Mouse (Mus musculus): ENCODE results near the gene Phf2. TPM values are rescaled to one million over a fixed set of nuclear protein-coding genes. Genes with fewer than 3 reads are reported as not detected.

Phf2 gene
- polyA plus RNA-seq, 1 experiment from 2014 or later, result 4.9 TPM

GRCm38 (mm10) chr13:48872726-48873125, 1.8 kb upstream of the Phf2 start:
- peaks cover 53% of the 10 kb centered on the region for H3K4me1 ChIP-seq (replicated peaks)
- H3K27ac ChIP-seq (ENCODE audit: poor library complexity, severe bottlenecking), result no peak overlapping the region
- no peaks in the 10 kb centered on the region for H3K27me3 ChIP-seq (replicated peaks)
- no peak overlapping the region for H3K4me3 ChIP-seq
- no peak overlapping the region for H3K9ac ChIP-seq
- WGBS, result 66% methylated on average over 5 of the region's 5 CpGs
- no peaks in the 10 kb centered on the region for H3K9me3 ChIP-seq (replicated peaks)
- 0 out of 2 replicates have a peak, but pooled peaks cover 5% of the 10 kb centered on the region for H3K36me3 ChIP-seq
- H3K4me2 ChIP-seq, result no peak overlapping the region
- no peak for ATAC-seq (ENCODE audit: insufficient number of reproducible peaks, low FRiP score)

DNA sequence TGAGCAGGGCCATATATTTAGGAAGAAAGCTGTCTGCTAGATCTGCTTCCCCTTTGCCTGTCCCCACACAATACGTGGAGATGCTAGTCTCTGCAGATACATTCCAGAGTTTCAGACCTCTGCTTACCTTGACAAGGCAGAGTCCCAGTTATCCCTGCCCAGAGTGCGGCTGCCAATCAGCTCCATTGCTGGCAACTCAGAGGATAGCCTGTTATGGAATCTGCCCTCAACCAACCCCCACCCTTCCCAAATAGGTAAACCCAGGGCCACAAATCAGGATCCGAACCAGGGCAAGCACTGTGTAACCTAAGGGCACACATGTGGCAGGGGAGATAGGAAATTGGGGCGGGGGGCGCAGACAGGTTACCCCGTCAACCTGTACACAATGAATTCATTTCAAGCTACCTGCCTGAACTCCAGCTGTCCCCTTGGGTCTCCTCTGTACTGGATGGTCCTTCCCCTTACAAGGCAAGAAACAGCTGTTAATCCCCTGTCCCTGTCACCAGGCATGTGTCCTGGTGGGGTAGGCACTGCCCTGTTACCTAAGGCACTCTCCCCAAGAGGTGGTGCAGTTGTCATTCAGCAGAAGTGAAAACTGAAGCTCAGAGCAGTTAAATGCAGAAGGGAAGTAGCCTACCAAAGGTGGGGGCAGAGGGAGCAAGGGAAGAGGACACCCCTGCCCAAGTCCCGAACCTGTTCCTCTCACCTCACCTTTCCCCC, 1.1 kb upstream of the Phf2 start:
- Histone ChIP-seq H3K4me1 (replicated peaks) (peaks cover 56% of the 10 kb centered on the region), H3K9me3 (replicated peaks) (no peaks in the 10 kb centered on the region), H3K27ac (ENCODE audit: poor library complexity, severe bottlenecking) (no peak overlapping the region), H3K36me3 (0 out of 2 replicates have a peak, but pooled peaks cover 5% of the 10 kb centered on the region), H3K4me3 (peak overlapping the region; percentile 100), H3K9ac (peak overlapping the region; percentile 100), H3K4me2 (peak overlapping the region; percentile 84), H3K27me3 (replicated peaks) (no peaks in the 10 kb centered on the region)
- 54% methylated on average over 7 of the region's 7 CpGs for WGBS
- no peak for ATAC-seq (ENCODE audit: insufficient number of reproducible peaks, low FRiP score)

DNA sequence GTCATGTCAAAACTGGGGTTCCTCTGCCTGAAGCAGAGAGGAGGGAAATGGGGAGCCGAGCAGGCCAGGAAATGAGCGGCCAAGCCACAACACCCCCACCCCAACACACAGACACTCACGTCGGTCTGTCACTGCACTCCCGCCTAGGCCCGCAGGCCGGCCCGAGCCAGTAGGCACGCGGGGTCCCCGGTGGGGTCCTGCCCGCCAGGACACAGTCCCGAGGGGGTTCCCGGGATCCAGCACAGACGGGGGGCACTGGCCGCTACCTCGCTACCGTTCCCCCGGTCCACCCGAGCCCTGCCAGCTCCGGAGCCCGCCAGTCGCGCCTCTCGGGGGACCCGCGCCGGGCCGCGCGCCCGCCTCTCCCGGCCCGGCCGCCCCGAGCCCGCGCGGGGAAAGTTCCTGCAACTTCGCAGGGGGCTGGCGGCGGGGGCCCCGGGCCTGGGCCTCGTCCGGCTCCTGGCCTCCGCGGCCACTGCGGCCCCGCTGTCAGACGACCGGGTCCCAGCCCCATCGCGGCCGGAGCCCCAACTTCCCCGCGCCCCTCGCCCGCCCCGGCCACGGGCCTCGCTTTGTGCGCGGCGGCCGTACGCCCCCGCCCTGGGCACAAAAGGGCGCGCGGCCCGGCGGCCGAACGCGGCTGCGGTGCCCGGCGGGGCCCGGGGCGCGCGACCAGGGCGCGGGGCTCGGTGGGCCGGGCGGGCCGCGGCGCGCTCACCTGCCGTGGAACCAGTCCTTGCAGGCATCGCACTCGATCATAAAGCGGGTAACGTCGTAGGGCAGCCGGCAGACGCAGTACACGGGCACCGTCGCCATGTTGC, 759 bp downstream of the Phf2 start:
- peak overlapping the region; percentile 100 for H3K4me3 ChIP-seq
- peak overlapping the region; percentile 100 for H3K9ac ChIP-seq
- H3K4me1 ChIP-seq (replicated peaks), result peaks cover 60% of the 10 kb centered on the region
- no peaks in the 10 kb centered on the region for H3K36me3 ChIP-seq
- no peaks in the 10 kb centered on the region for H3K9me3 ChIP-seq (replicated peaks)
- peak overlapping the region; percentile 87 for H3K27ac ChIP-seq (ENCODE audit: poor library complexity, severe bottlenecking)
- ATAC-seq (ENCODE audit: insufficient number of reproducible peaks, low FRiP score), result 0 out of 2 replicates have a peak, but pooled peaks have one; percentile 27
- H3K27me3 ChIP-seq (replicated peaks), result no peaks in the 10 kb centered on the region
- peak overlapping the region; percentile 83 for H3K4me2 ChIP-seq
- WGBS, result under 1% methylated on average over 93 of the region's 102 CpGs

DNA sequence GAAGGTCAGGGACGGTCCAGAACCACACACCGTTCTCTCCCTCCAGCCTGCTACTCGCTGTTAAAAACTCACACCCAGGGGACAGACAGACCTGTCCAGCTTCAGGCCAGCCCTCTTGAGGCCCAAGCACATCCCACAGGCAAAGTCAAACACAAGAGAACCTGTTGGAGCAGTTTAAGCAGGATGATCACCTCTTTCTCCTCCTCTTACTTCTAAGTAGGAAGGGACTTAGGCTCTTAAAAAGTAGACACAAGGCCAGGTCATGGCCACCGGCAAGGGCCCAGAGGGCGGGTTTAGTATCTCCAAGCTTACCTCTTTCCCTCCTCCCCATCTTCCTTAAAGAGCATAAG, 1.3 kb downstream of the Phf2 start:
- H3K4me3 ChIP-seq, result peak overlapping the region; percentile 100

DNA sequence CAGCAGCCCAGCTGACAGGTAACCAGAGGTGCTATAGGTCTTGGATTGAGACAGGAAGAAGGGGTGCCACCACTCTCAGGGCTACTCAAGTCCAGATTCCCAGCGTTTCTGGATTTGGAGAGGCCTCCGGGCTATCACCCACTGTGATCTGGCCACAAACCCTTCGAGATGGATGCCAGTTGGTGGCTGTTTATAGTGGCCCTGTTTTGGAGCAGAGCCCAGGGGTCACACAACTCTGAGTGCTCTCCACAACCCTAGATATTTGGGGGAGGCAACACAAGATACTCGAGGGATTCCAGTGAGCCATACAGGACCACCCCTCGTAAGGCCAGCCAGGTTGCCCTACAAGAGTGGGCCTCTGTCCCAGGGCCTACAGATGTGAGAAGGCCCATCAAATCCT, 1.8 kb downstream of the Phf2 start:
- no peak for ATAC-seq (ENCODE audit: insufficient number of reproducible peaks, low FRiP score)

More for the DNA sequence above, 1.3 kb downstream of the Phf2 start:
- Histone ChIP-seq H3K27me3 (replicated peaks) (no peaks in the 10 kb centered on the region), H3K27ac (ENCODE audit: poor library complexity, severe bottlenecking) (peak overlapping the region; percentile 87), H3K4me1 (replicated peaks) (peaks cover 60% of the 10 kb centered on the region), H3K4me2 (peak overlapping the region; percentile 83), H3K36me3 (no peaks in the 10 kb centered on the region), H3K9me3 (replicated peaks) (no peaks in the 10 kb centered on the region), H3K9ac (peak overlapping the region; percentile 100)
- no peak for ATAC-seq (ENCODE audit: insufficient number of reproducible peaks, low FRiP score)
- 14% methylated on average over 5 of the region's 5 CpGs for WGBS

DNA sequence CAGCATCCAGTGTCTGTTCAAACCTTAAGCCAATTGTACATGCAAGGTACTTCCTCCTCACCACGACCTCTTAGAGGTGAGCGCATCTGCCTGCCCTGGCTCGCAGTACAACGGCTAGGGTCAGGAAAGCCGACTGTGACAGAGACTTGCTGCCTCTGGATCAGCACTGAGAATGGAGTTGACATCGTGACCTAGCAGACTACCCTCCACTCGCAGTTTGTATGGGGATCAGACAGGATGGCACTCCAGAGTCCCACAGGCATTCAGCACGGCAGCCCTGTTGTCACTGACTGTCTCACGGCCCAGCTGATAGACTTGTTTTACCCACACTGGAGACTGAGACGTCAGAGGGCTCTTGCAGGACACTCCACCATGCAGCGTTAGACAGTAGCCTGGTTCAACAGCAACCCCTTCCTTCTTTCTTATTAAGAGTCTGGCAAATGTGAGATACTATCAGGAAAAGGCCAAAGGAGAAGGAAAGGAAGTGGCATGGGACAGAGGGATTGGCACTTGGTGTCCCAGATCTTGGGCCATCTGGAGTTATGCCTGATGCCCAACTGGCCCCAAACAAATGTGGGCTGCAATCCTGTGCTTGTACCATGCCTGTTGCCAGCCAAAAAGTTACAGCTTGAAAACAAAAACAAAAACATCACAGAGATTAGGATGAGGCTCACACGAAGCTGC, 6.1 kb downstream of the Phf2 start:
- WGBS, result 62% methylated on average over 12 of the region's 12 CpGs
- H3K9ac ChIP-seq, result no peak overlapping the region
- H3K27me3 ChIP-seq (replicated peaks), result no peaks in the 10 kb centered on the region
- H3K4me1 ChIP-seq (replicated peaks), result peaks cover 55% of the 10 kb centered on the region
- no peak for ATAC-seq (ENCODE audit: insufficient number of reproducible peaks, low FRiP score)
- no peak overlapping the region for H3K27ac ChIP-seq (ENCODE audit: poor library complexity, severe bottlenecking)
- no peaks in the 10 kb centered on the region for H3K36me3 ChIP-seq
- no peak overlapping the region for H3K4me3 ChIP-seq
- no peak overlapping the region for H3K4me2 ChIP-seq
- no peaks in the 10 kb centered on the region for H3K9me3 ChIP-seq (replicated peaks)

More for the DNA sequence above, 1.8 kb downstream of the Phf2 start:
- Histone ChIP-seq H3K27ac (ENCODE audit: poor library complexity, severe bottlenecking) (peak overlapping the region; percentile 87; the same call in 1 of the 2 replicates), H3K4me3 (peak overlapping the region; percentile 100), H3K9ac (peak overlapping the region; percentile 100), H3K27me3 (replicated peaks) (no peaks in the 10 kb centered on the region), H3K4me1 (replicated peaks) (peaks cover 64% of the 10 kb centered on the region), H3K9me3 (replicated peaks) (no peaks in the 10 kb centered on the region), H3K4me2 (peak overlapping the region; percentile 83), H3K36me3 (no peaks in the 10 kb centered on the region)
- 21% methylated on average over 5 of the region's 5 CpGs for WGBS

DNA sequence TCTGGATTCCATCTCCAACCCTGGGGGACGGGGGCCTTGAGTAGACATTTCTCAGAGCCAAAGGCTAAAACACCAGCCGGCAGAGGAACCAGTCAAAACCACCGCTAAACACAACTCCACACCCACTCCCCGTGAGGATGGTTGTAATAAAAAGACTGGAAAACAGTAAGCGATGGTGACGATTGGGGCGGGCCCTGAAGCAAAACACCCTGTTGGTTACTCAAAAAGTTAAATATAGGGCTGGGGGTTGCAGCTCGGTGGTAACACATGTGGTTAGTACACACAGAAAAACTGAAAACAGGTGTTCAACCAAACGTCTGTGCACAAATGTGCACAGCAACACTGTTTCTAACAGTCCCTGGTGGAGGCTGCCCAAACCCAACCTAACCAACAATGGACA, 7.4 kb downstream of the Phf2 start:
- H3K36me3 ChIP-seq, result no peaks in the 10 kb centered on the region
- no peak overlapping the region for H3K4me2 ChIP-seq
- no peak overlapping the region for H3K4me3 ChIP-seq
- no peak overlapping the region for H3K9ac ChIP-seq
- no peaks in the 10 kb centered on the region for H3K9me3 ChIP-seq (replicated peaks)
- no peak overlapping the region for H3K27ac ChIP-seq (ENCODE audit: poor library complexity, severe bottlenecking)
- H3K4me1 ChIP-seq (replicated peaks), result peaks cover 55% of the 10 kb centered on the region
- no peak for ATAC-seq (ENCODE audit: insufficient number of reproducible peaks, low FRiP score)
- H3K27me3 ChIP-seq (replicated peaks), result no peaks in the 10 kb centered on the region
- 72% methylated on average over 9 of the region's 9 CpGs for WGBS

- H3K4me1 ChIP-seq (replicated peaks), result peaks cover 62% of the 10 kb centered on the region
- 87% methylated on average over 1 of the region's 1 CpGs for WGBS
- H3K9me3 ChIP-seq (replicated peaks), result no peaks in the 10 kb centered on the region
- H3K27me3 ChIP-seq (replicated peaks), result no peaks in the 10 kb centered on the region
- ATAC-seq (ENCODE audit: insufficient number of reproducible peaks, low FRiP score), result no peak
- H3K9ac ChIP-seq, result no peak overlapping the region
- no peak overlapping the region for H3K4me3 ChIP-seq
- H3K36me3 ChIP-seq, result no peaks in the 10 kb centered on the region
- H3K27ac ChIP-seq (ENCODE audit: poor library complexity, severe bottlenecking), result no peak overlapping the region
- no peak overlapping the region for H3K4me2 ChIP-seq
Observed at GRCm38 (mm10) chr13:48861913-48862312, 9.0 kb downstream of the Phf2 start.

DNA sequence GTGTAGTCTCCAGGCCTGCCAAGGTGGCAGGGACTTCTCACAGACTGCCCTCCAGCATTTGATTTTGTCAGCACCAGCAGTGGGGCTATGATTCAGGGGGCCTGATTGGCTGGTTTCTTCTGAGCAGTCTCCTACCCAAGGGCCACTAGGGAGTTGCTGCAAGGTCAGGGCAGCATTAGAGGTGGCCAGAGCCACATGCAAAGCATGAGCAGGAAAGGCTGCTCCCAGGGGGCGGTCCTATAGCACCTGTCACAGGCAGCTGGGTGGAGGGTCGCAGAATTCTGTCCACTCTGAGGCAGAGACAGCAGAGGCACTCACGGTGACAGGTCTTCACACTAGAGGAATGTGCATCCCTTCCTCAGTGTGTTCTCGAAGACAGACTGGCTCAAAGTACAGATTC, 12.1 kb downstream of the Phf2 start:
- H3K4me3 ChIP-seq, result no peak overlapping the region
- H3K9ac ChIP-seq, result 0 out of 2 replicates have a peak overlapping the region, but pooled peaks have one; percentile 38
- H3K27ac ChIP-seq (ENCODE audit: poor library complexity, severe bottlenecking), result no peak overlapping the region
- no peaks in the 10 kb centered on the region for H3K36me3 ChIP-seq
- no peak overlapping the region for H3K4me2 ChIP-seq
- no peaks in the 10 kb centered on the region for H3K9me3 ChIP-seq (replicated peaks)
- WGBS, result 66% methylated on average over 4 of the region's 4 CpGs
- no peak for ATAC-seq (ENCODE audit: insufficient number of reproducible peaks, low FRiP score)
- H3K27me3 ChIP-seq (replicated peaks), result no peaks in the 10 kb centered on the region
- H3K4me1 ChIP-seq (replicated peaks), result peaks cover 72% of the 10 kb centered on the region

GRCm38 (mm10) chr13:48858054-48858453, 12.9 kb downstream of the Phf2 start:
- no peak for ATAC-seq (ENCODE audit: insufficient number of reproducible peaks, low FRiP score)
- Histone ChIP-seq H3K4me3 (no peak overlapping the region), H3K4me1 (replicated peaks) (peaks cover 71% of the 10 kb centered on the region), H3K27me3 (replicated peaks) (no peaks in the 10 kb centered on the region), H3K9ac (0 out of 2 replicates have a peak overlapping the region, but pooled peaks have one; percentile 38), H3K36me3 (no peaks in the 10 kb centered on the region), H3K9me3 (replicated peaks) (no peaks in the 10 kb centered on the region), H3K27ac (ENCODE audit: poor library complexity, severe bottlenecking) (no peak overlapping the region; the same call in 1 of the 2 replicates), H3K4me2 (no peak overlapping the region)
- WGBS, result 44% methylated on average over 6 of the region's 6 CpGs

Measured in heart, embryonic 12.5 days (tissue).